Mouse (Mus musculus) CD4-positive helper T cell, adult 2 months (primary cell): Measurements from ENCODE around the gene Naa10.

ENCODE experiments used
- DNase-seq: peaks from one replicate; pipeline ENCODE4 v3.0.0-alpha.2; 2012; ENCODE audit warnings: low read depth, missing footprints, low spot score

Gene Naa10

DNA sequence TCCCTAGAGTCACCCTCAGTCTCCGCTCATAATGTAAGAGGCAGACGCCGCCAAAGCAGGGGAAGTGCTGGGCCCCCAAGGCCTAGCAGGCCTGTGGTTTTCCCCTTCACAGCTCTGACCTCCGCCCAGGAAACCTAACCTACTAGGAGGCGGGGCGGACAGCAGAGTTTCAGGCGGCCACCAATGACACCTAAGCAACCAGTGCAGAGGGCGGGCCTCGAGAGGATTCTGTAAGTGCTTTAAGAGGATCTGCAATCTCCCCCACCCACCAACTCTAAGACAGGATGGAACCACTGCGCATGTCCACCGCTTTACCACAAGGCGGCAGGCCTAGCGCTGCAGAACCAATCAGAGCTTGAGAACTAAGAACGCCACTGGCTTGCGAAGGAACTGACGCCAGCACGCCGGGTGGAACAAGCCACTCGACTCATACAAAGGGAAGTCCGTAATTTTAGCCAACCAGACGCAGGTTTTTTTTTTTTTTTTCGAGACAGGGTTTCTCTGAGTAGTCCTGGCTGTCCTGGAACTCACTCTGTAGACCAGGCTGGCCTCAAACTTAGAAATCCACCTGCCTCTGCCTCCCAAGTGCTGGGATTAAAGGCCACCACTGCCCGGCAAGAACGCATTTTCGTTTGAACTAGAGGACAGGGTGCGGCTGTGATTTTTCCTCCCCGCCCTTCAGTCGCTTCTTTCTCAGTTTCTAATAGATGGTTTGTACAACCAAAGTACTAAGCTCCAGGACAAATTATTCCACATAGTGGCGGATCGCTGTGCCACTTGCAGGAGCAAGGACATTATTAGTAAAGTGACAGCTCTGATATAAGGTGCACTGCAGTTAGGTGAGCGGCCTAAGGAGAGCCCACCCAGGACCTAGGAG is 6.7 kb downstream of the Naa10 start:
- DNase-seq, result peak; percentile 97

DNA sequence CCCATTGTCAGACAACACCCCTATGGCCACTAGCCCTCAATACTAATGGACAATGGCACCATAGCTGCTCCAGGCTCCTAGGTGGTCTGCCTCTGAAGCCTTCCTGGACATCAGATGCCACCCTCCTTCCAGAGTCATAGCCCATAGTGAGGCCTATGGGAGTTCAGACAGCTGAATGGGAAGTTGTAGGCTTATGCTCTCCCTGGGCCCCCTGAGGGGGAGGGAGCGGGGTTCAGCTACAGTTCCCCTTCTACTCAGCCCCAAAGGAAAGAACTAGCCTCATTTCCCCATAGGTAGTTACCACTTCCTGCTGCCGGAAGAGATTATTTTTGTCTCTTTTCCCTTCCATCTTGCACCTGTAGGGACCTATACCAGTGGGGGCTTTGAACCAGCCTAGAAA is 10.2 kb downstream of the Naa10 start:
- DNase-seq, result peak; percentile 78

DNA sequence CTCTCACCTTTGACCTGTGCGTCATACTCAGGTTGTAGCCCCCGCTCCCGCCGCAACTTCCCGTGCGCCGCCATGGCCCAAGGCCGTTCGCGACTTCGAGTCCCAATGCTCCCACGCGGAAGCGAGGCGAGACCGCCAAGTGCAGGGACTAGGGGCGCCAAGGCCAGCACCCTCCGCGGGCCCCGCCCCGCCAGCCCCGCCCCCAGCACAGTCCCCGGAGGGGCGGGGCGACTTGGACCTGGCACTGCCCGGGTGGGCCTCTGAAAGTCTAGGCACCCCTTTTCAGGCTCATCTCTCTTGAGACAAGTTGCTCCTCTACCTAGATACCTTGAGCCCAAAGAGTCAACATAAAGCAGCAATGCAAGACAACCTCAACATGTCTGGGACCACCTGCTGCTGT is 10.6 kb downstream of the Naa10 start:
- peak; percentile 79 for DNase-seq

DNA sequence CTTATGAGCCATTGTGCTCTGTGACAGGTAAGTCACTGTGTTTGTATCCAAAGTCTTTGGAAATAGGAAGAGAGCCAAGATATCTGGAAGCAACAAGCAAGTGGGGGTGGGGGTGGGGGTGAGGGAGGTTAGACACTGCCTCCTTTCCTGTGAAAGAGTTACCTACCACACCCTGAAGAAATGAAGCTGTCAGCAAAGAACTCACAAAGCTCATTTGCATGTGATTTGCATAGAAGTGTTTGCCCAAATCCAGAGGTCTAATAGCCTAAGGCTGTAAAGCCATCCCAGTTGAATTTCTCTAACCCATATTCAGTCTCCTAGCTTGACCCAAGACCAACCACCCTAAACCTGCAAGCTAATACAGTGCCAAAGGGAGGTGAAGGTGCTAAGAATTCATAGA is 11.3 kb downstream of the Naa10 start:
- DNase-seq, result peak; percentile 52

DNA sequence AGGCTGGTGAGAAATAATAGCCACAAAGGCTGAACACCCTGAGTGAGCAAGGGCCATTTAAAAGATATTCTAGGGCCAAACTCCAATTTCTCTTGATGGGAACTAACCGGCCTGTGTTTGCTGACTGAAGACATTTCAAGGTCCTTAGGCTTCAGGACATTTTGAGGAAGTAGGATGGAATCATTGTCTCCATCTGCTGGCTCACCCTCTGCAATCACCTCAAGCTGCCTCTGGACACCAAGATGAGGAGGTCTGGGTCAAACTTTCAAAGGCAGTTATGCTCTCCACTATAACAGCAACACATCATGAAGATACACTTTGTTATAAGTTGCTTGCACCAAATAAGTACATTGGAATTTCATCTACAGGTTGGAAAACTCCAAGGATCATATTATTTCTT is 11.7 kb downstream of the Naa10 start:
- DNase-seq, result no peak

DNA sequence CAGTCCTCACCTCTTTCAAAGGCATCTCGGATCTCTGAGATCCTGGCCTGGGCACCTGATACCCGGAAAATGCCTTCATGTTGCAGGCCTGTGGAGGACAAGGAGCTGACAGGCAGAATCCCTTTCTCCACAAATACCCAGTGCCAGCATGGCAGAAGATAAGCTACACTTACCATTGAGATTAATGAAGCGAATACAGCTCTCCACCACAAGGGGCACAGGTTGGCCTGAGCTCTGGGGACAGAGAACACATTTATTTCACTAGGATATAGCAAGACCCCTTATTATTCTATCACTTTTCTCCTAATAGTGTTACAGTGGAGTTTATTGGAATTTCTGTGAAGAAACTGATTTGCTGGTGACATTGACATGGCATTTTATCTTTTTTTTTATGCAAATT is 23.8 kb downstream of the Naa10 start:
- DNase-seq, result no peak

DNA sequence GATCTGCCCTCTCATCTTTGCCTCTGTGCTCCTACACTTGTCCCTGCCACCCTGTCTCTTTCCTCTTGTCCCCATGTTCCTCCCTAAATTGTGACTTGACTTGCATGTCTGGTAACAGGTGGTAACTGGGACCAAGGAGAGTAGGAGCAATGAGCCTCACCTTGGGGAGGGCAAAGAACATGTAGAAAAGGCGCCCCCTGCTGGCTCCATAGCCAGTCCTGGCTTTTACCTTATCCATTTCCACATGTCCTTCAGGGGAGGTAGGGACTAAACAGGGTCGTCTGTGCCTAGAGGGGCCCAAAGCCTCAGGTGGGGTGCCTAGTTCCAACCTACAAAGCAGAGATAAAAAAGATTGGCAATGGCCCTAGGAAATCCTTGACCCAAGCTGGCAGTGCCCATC is 26.0 kb downstream of the Naa10 start, which contains the start of gene L1cam:
TSS of gene L1cam (minus strand) at position 387 of the 400 bp plus-strand sequence.
- peak; percentile 47 for DNase-seq

DNA sequence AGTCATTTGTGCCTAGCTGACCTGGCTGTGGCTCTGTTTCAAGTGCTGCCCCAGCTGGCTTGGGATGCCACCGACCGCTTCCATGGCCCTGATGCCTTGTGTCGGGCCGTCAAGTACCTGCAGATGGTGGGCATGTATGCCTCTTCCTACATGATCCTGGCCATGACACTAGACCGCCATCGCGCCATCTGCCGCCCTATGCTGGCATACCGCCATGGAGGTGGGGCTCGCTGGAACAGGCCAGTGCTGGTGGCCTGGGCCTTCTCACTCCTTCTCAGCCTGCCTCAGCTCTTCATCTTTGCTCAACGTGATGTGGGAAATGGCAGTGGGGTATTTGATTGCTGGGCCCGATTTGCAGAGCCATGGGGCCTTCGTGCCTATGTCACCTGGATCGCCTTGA is 28.9 kb downstream of the Naa10 start:
- no peak for DNase-seq

DNA sequence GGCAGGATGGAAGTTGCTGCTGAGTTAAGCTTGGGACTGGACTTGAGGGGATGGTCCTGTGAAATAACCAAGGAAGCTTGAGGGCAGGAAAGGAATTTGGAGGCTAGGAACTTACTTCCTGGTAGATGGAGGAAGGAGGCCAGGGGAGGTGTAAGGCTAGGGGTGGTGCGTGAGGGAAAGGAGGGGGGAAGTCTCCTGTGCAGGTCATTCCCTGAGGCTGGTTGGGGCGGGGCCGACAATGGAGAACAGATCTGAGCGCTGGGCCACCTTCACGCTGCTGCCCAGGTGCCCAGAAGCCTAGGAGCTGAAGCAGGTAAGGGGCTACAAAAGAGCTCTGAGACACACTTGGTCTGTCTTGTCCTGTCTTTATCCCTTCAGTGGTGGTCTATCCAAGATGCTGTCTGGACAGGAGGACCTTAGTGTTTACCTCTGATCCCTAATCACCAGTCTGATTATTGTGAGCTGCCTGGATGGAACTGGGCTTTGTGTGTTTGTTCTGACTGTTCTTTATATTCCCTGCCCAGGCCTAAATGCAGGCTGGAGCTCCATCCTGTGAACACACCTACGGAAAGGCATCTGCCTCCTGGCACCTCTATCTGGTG is 30.1 kb downstream of the Naa10 start, which contains the start of gene Avpr2:
TSS of gene Avpr2 (plus strand) at position 552 of the 602 bp plus-strand sequence.
- DNase-seq, result no peak

DNA sequence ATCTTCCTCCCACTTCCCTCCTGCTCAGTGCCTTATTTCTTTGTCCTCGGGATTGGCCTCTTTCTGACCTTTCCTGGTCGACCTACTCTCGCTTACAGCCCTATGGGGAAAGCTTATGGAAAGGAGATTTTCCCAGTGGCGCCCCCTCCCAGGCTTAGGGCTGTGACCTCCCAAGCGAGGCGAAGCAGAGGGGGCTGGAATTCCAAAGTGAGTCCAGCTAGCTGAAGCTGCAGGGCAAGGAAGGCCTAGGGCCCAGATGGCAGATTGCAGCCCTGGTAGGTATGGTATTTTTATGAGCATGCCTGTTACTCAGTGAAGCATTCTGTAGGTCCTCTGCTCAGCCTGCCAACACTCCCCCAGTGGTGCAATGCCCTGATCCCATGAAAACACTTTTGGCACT is 40.3 kb downstream of the Naa10 start:
- no peak for DNase-seq

DNA sequence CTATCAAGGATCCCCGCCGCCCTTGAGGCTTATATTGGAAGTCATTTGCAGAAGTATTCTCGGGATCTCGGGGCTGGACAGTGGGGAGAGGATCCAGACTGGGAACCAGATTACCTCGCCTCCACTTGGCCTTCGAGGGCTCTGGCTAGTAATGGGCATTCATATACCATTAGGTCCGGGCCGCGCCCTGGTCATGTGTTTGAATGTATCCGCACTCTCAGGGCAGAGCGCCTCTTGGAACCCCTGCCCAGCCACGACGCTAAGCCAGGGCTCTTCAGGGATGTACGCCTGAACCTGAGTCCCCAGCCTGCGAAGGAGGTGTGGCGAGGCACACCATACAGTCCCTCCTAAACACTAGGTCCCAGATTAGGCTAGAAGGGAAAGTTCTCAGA is 40.7 kb downstream of the Naa10 start:
- DNase-seq, result no peak

DNA sequence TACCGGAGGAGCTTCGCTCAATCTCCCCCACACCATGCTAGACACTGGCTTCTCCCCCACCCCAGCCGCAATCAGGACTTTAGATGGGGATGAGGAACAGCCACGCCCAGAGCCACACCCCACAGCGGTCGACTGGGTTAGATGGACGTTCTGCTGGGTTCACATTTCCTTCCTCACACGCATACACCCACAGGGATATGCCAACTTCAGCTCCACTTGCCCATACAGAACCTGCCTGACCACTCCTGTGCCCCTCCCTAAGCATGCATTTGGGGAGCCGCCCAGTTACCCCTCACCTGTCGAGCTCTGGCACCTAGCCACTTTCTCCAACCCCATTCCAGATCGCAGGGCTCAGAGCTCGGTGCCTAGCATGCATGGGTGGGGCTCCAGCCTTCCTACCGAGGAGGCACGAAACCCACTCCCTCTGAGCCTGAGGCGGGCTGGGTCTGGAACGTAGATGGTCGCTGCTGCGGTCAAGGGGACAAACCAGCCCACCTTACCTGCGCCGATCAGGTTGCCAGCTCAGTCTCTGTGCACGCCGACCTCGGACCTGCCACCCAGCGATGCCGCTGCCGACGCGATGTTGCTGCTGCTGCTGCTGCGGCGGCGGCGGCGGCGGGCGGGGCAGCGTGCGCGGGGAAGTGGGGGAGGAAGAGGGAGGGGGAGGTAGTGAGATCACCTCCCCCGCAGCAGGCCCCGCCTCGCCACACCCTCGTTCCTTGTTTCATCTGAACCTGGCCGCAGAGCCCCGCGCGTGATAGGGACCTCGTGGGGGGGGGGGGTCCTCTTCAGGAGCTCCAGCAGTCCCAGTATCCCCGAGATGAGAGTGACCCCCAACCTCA is 41.3 kb downstream of the Naa10 start:
- DNase-seq, result peak; percentile 79

DNA sequence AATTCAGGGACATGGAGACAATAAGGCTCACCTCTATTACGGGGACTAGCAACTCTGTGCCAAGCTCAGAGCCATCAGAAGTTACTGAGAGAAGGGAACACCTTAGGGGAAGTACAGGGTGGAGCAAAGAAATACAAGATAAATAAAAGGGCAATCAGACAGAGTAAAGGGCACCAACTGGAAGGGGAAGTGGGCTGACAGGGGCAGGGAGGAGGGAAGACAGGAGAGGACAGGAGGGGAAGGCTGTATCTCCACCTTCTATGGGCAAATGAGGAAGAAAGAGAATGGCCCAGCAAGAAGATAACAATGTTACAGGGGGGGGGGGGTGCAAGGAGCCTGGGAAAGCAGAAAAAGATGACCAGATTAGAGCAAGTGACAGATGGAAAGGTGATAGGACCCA is 44.7 kb downstream of the Naa10 start:
- no peak for DNase-seq

DNA sequence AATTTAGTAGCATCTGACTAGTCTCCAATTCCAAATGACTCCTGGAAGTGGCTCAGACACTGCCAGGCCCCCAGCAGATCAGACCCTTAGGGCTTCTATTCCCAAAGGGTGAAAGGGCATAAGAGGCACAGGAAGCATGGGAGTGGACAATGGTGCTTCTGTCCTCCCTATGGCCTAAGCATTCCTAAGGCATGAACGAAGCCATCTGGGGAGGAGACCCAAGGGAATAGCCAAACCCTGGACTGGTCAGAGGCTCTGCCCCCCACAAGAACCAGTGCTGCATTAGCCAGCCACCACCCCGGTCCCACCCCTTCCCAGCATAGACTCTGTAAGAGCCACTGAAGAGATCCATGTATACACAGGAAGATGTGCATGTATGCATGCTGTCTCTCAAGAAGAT is 45.9 kb downstream of the Naa10 start:
- no peak for DNase-seq

DNA sequence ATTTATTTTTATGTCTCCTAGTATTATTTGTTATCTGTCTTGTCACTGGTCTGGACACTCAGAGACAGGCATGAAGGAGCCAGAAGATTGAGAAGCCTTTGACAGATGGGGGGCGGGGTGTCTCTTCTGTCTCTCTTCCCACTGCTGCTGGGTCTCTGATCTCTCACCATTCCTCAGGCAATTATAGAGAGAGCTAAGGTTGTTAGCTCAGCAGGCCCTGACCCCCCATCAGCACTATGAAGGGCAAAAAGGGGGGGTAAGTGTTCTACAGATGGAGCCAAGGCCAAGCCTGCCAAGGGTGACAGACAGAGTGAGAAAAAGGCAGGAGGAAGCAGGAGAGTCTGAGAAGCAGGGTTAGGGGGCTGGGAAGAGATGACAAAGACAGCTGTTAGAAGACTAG is 49.8 kb downstream of the Naa10 start:
- no peak for DNase-seq

DNA sequence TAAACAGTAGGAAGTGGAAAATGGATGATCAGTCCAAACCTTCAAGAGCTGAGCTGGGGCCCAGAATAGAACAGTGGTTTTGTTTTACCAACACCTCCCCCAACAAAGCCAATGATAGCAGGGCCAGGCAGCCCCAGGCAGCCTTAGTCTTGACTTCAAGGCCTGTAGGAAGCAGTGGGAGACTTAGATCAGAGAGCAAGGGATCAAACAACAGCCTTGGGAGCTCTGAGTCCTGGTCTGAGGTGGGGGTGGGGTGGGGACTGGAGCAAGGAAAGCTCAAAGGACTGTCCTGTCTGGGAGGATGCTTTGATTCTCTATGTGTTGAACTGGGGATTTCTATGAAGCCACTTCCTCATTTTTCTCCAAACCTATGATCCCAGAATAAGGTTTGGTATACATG is 50.3 kb downstream of the Naa10 start:
- DNase-seq, result no peak

DNA sequence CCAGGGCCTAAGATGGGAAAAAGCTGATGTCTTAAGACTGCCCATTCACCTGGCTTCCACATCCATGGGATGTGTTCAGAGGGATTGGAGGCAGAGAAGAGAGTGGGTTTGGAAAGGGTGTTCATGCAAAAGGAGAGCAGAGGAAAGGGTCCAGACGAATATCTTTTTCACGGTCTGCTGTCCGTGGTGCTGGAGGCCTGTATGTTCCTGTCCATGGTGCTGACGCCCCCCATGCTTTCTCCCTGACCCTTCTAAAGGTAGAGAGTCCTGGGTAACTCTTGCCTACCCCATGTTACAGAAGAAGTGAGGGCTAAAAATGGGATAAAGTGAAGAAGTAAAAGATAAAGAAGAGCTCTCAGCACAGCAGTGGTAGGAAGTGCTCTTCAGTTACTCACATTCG is 52.4 kb downstream of the Naa10 start:
- no peak for DNase-seq

DNA sequence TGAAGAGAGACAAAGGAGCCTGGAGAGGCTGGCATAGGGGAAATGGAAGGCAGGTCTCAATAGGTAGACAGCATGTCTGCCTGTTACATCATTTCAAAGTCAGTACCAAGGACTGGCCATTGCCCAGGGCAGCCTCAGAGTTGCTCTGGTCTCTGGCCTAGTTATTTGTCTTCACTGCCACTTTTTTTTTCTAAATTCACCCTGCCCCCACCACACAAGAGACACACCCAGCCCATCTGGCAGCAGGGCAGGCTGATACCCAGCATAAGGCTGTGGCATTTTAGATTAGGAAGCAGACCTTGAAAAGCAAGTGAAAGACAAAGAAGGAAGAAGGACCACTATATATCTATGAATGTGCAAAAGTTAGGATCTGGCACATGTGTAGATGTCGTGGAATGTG is 53.9 kb downstream of the Naa10 start:
- DNase-seq, result no peak

DNA sequence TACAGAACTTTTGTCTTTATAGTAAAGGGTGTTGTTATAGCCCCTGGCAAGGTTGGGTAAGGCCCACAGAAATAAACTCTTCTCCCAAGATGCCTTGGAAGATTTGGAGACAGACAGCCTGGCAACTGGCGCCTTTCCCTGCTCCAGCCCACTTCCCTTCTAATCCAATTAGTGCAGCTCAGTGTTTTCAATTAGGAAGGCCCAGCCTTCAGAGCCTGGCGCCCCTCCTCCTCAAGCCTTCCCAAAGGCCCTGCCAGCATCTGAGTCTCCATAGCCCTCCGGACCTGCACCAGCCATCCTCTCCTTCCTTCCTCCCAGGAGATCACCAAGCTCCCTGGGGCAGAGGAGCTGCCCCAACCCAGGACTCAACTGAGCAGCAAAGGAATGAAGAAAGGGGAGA is 54.5 kb downstream of the Naa10 start:
- DNase-seq, result no peak
